Mouse (Mus musculus): ENCODE results near the gene Cdc123. TPM values are rescaled to one million over a fixed set of nuclear protein-coding genes. Genes with fewer than 3 reads are reported as not detected.

Cdc123 gene
- polyA plus RNA-seq, 1 experiment from 2014 or later: 170 TPM

DNA sequence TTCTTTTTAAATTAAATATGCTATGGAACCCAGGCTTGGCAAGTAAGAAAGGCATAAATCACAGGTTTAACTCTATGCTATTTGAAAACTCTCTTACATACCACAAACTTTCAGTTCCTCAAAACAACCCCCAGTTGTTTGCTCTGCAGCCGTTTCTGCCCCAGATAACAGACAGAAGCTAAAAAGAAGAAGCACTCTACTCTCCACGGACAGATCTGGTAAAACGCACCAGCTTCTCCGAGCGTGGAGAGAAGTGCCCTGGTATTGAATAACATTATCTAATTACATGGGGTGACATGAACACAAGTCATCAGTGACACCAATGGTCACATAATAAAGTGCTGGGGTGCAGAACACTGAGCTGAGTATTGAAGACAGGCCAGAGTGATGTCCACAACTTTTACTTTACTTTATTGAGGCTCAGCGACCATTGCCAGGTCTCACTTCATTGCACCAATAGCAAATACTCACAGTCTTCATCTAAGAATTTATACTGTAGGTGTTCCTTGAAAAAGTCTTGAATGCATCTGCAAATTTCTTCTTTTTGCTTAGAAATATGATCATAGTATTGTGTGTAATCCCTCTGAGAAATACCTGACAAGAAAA is 40.4 kb downstream of the Cdc123 start:
- Histone ChIP-seq H3K27ac (no peak overlapping the region), H3K27me3 (no peaks in the 10 kb centered on the region), H3K4me1 (replicated peaks) (peaks cover 17% of the 10 kb centered on the region), H3K4me2 (no peak overlapping the region), H3K4me3 (replicated peaks) (no peak overlapping the region), H3K9ac (no peak overlapping the region), H3K36me3 (peaks cover 60% of the 10 kb centered on the region), H3K9me3 (replicated peaks) (no peaks in the 10 kb centered on the region)
- ATAC-seq (ENCODE audit: low read depth): no peak
- WGBS (ENCODE audit: insufficient replicate concordance): 29% methylated on average over 6 of the region's 6 CpGs
- no peak for DNase-seq

DNA sequence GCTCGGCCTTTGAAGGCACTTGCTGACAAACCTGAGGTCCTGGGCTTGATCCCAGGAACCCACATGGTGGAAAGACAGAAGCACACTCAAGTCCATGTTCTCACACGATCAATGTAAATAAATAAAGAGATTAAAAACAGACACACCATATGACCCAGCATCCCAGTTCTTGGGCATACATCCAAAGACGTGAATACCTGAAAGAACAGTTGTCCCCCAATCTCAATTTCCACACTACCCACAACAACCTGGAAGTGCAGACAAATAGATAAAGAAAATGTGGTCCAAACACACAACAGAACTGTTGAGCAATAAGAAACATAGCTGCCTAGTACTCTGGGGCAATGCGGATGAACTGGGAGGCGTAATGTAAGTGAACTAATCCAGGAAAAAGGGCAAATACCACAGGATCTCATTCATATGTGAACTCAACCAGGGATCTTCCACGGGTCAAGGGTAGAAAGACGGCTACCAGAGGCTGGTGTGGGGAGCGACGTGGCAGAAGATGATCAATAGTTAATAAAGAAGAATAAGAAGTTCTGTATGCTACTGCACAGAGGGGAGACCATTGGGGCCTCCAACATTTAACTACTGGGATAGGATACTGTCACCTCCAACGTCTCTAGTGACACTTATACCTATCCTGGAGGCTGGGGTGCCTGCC is 42.9 kb downstream of the Cdc123 start:
- H3K4me3 ChIP-seq (replicated peaks): no peak overlapping the region
- H3K36me3 ChIP-seq: peaks cover 68% of the 10 kb centered on the region
- no peak for ATAC-seq (ENCODE audit: low read depth)
- H3K4me1 ChIP-seq (replicated peaks): peaks cover 21% of the 10 kb centered on the region
- no peaks in the 10 kb centered on the region for H3K9me3 ChIP-seq (replicated peaks)
- 62% methylated on average over 10 of the region's 10 CpGs for WGBS (ENCODE audit: insufficient replicate concordance)
- DNase-seq: no peak
- H3K4me2 ChIP-seq: peak overlapping the region; percentile 34
- H3K27ac ChIP-seq: peak overlapping the region; percentile 70
- no peaks in the 10 kb centered on the region for H3K27me3 ChIP-seq
- peak overlapping the region; percentile 52 for H3K9ac ChIP-seq

DNA sequence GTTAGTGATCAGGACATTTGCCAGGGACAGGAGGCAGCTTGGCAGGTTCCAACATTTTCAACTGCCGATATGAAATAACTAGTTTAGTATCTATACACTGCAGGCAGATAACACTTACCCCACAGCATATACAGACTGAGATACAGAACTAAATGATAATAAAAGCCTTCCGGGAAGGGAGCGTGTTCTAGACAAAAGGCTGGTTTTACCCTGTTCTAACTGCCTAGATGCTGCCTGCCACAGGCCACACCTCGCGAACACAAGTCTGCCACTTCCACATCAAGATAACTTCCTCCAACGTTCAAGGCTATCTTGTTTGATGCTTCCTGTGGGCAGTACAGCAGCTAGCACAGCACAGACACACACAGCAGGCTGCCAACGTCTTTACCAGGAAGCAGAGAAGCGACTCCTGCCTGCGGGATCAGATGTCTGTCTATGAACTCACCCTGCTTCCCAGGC is 43.8 kb downstream of the Cdc123 start:
- Histone ChIP-seq H3K9ac (peak overlapping the region; percentile 52), H3K4me2 (peak overlapping the region; percentile 34), H3K4me1 (replicated peaks) (peaks cover 21% of the 10 kb centered on the region), H3K4me3 (replicated peaks) (no peak overlapping the region), H3K9me3 (replicated peaks) (no peaks in the 10 kb centered on the region), H3K27ac (peak overlapping the region; percentile 70), H3K36me3 (peaks cover 75% of the 10 kb centered on the region), H3K27me3 (no peaks in the 10 kb centered on the region)
- DNase-seq (peak; percentile 39), ATAC-seq (ENCODE audit: low read depth) (peak; percentile 90)
- WGBS (ENCODE audit: insufficient replicate concordance): 20% methylated on average over 9 of the region's 9 CpGs

DNA sequence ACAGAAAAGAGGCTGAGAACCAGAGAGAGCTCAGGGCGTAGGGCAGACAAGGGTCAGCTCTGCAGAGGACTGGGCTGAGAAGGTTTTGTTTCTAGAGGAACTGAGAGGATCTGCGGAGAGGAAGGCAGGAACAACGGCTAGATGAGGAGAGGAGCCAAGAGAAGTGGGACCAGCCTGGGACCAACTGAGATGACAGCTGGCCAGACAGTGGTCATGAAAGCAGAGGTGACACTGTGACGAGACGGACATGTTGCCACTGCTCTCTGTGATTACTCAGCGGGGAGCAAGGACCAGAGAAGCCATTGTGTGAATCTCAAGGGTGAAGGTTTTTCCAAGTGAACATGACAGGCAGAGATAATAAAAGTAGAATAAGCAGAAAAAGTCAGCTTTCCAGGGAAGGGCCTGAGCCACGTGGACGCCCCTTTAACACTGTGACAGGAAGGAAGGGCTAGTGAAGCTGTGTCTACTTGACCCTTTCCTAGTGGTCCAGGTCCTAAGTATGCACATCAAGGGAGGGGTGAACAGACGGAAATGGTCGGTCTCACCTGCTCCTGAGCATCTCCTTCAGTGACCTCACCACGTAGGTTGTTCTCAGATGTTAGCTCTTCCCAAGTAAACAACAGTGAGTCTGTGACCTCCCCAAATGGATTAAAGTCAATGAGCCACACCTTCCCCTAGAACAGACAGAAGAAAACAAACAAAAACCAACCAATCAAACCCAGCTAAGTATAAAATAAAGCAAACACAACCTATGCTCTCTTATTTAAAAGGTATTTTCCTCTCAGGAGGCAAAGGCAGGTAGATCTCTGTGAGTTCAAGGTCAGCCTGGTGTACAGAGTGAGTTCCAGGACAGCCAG is 46.9 kb downstream of the Cdc123 start:
- H3K27me3 ChIP-seq: no peaks in the 10 kb centered on the region
- H3K4me3 ChIP-seq (replicated peaks): no peak overlapping the region
- ATAC-seq (ENCODE audit: low read depth) (no peak), DNase-seq (no peak)
- no peak overlapping the region for H3K4me2 ChIP-seq
- H3K9ac ChIP-seq: no peak overlapping the region
- H3K4me1 ChIP-seq (replicated peaks): peaks cover 21% of the 10 kb centered on the region
- WGBS (ENCODE audit: insufficient replicate concordance): 82% methylated on average over 11 of the region's 11 CpGs
- H3K27ac ChIP-seq: no peak overlapping the region
- peaks cover 87% of the 10 kb centered on the region for H3K36me3 ChIP-seq
- H3K9me3 ChIP-seq (replicated peaks): no peaks in the 10 kb centered on the region

DNA sequence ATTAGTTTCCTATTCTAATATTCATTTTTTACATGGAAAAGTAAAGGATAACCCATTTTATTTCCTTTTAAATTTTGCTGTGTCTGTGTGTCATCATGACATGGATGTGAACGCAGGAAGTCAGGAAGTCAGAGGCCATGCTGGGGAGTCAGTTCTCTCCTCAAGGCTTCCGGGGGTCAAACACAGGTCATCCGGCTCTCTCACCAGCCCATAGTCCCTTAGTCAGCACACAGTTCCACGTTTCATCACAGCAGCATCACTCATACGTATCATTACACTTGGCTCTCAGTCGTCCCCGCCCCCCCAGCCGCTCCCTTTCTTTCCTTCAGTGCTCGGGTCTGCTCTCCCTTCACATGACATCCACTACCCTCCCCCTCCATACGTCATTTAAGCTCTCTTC is 51.2 kb downstream of the Cdc123 start:
- Histone ChIP-seq H3K4me1 (replicated peaks) (peaks cover 2% of the 10 kb centered on the region; the same call in 1 of the 2 replicates), H3K4me2 (no peak overlapping the region), H3K27me3 (no peaks in the 10 kb centered on the region), H3K9ac (no peak overlapping the region), H3K27ac (no peak overlapping the region), H3K36me3 (peaks cover 57% of the 10 kb centered on the region), H3K9me3 (replicated peaks) (no peaks in the 10 kb centered on the region), H3K4me3 (replicated peaks) (no peak overlapping the region)
- WGBS (ENCODE audit: insufficient replicate concordance): 85% methylated on average over 10 of the region's 10 CpGs
- DNase-seq (no peak), ATAC-seq (ENCODE audit: low read depth) (no peak)

DNA sequence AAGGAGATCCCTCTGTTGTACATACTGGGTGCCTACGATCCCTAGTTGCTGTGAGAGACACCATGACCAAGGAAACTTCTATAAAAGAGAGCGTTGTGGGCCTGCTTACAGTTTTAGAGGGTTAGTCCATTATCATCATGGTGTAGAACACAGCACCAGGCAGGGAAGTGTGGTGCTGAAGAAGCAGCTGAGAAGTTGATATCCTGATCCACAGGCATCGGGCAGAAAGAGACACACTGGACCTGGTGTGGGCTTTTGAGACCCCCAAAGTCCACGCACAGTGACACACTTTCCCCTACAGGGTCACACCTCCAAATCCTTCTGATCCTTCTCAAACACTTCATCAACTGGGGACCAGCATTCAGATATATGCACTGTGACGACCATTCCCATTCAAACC is 52.9 kb downstream of the Cdc123 start:
- H3K27ac ChIP-seq: no peak overlapping the region
- H3K4me1 ChIP-seq (replicated peaks): no peaks in the 10 kb centered on the region
- no peak overlapping the region for H3K9ac ChIP-seq
- no peak overlapping the region for H3K4me2 ChIP-seq
- WGBS (ENCODE audit: insufficient replicate concordance): 76% methylated on average over 5 of the region's 5 CpGs
- DNase-seq: no peak
- H3K27me3 ChIP-seq: no peaks in the 10 kb centered on the region
- H3K4me3 ChIP-seq (replicated peaks): no peak overlapping the region
- H3K36me3 ChIP-seq: peaks cover 42% of the 10 kb centered on the region
- no peak for ATAC-seq (ENCODE audit: low read depth)
- H3K9me3 ChIP-seq (replicated peaks): no peaks in the 10 kb centered on the region

DNA sequence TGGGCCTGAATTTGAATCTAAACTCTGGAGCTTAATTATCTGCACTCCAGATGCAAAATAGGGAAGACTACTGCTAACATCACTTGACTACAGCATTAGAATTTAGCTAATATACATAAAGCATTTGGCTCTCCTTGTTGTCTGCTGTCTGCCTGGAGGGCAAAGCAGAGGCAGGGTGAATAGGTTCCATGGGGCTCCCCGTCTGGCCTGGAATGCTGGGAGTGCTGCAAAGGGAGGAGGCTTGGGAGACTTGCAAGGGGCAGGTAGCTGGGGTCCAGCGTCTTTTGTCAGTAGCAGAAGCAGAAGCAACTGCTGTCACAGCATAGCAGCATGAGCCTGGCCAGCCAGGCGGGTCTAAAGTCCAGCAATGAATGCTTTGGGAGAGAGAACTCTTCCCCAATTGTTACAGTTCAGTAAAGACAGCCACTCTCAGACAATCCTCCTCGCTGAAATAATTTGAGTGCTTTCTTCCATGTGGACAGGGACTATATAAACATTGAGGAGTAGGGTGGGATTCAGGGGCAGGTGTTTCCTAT is 55.3 kb downstream of the Cdc123 start:
- no peak overlapping the region for H3K27ac ChIP-seq
- no peak overlapping the region for H3K4me3 ChIP-seq (replicated peaks)
- H3K4me2 ChIP-seq: no peak overlapping the region
- H3K9me3 ChIP-seq (replicated peaks): no peaks in the 10 kb centered on the region
- peaks cover 18% of the 10 kb centered on the region for H3K36me3 ChIP-seq
- no peaks in the 10 kb centered on the region for H3K27me3 ChIP-seq
- WGBS (ENCODE audit: insufficient replicate concordance): 34% methylated on average over 4 of the region's 4 CpGs
- H3K9ac ChIP-seq: no peak overlapping the region
- no peak for ATAC-seq (ENCODE audit: low read depth)
- no peaks in the 10 kb centered on the region for H3K4me1 ChIP-seq (replicated peaks)
- DNase-seq: no peak

DNA sequence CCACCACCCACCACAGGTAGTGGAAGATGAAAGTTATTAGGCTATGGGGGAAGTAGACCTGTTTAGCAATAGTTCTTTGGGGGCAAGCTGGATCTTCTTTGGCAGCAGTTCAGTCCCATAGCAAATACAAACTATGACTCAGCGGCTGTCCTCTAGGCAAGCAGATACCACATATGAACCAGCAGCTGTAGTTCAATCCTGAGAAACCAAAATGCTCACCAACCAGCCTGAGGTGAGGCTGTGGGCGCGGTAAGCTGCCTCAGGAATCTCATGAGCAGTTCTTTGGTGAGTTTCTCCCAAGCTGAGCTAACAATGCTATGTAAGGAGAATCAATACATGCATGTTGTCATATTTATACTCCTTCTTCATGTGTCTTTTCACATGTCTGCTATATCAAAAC is 57.6 kb downstream of the Cdc123 start:
- WGBS (ENCODE audit: insufficient replicate concordance): 76% methylated on average over 3 of the region's 3 CpGs
- Histone ChIP-seq H3K4me3 (replicated peaks) (no peak overlapping the region), H3K27ac (no peak overlapping the region), H3K36me3 (no peaks in the 10 kb centered on the region), H3K27me3 (no peaks in the 10 kb centered on the region), H3K4me2 (no peak overlapping the region), H3K4me1 (replicated peaks) (no peaks in the 10 kb centered on the region), H3K9me3 (replicated peaks) (no peaks in the 10 kb centered on the region), H3K9ac (no peak overlapping the region)
- DNase-seq (no peak), ATAC-seq (ENCODE audit: low read depth) (no peak)

DNA sequence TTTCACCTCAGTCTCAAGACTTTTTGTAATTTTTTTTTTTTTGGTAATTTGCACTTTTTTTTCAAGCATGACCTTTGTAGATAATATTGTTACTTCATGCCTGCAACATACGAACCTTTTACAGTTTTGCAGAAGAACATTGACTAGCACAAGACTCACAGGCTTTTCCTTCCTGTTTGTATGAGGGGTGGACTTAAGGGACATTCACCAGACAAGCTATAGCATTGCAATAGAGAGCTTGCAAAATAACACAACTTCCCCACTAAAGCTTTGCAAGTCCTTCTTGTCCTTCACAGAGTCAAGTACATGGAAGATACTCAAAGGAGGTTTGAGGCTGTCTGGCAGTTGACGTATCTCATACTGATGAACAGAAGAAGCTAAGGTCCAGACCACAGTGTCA is 72.5 kb downstream of the Cdc123 start:
- Histone ChIP-seq H3K36me3 (no peaks in the 10 kb centered on the region), H3K4me1 (replicated peaks) (no peaks in the 10 kb centered on the region), H3K27me3 (no peaks in the 10 kb centered on the region), H3K4me3 (replicated peaks) (no peak overlapping the region), H3K27ac (no peak overlapping the region), H3K9ac (no peak overlapping the region), H3K4me2 (no peak overlapping the region), H3K9me3 (replicated peaks) (no peaks in the 10 kb centered on the region)
- ATAC-seq (ENCODE audit: low read depth) (no peak), DNase-seq (no peak)
- WGBS (ENCODE audit: insufficient replicate concordance): 38% methylated on average over 2 of the region's 2 CpGs

DNA sequence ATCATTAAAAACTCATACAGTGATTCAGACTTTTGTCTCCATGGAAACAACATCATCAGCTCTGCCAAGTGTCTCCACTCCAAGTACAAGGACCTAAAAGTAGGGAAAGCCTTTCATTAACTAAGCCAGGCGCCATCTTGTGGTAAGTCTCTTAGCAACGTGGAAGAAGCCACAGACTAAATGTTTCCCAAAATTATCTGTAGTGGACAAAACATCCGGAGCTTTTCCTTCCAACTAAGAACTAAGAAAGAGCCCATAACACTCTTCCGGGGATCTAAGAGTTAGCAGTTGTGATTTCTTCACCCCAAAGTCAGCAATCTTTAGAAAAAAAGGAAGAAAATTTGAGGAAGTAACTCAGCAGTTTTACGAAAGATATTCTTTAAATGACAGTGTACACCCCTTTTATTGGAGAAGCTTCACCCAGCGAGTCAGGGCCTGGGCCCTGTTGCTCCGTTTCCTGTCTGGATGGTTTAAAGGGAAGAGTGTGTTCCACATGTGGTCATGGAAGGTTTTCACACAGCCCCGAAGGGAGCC is 74.2 kb downstream of the Cdc123 start:
- no peaks in the 10 kb centered on the region for H3K36me3 ChIP-seq
- no peak for DNase-seq
- no peak for ATAC-seq (ENCODE audit: low read depth)
- no peak overlapping the region for H3K27ac ChIP-seq
- H3K27me3 ChIP-seq: no peaks in the 10 kb centered on the region
- H3K9ac ChIP-seq: no peak overlapping the region
- 13% methylated on average over 8 of the region's 8 CpGs for WGBS (ENCODE audit: insufficient replicate concordance)
- no peak overlapping the region for H3K4me2 ChIP-seq
- H3K4me3 ChIP-seq (replicated peaks): no peak overlapping the region
- H3K9me3 ChIP-seq (replicated peaks): no peaks in the 10 kb centered on the region
- H3K4me1 ChIP-seq (replicated peaks): no peaks in the 10 kb centered on the region

DNA sequence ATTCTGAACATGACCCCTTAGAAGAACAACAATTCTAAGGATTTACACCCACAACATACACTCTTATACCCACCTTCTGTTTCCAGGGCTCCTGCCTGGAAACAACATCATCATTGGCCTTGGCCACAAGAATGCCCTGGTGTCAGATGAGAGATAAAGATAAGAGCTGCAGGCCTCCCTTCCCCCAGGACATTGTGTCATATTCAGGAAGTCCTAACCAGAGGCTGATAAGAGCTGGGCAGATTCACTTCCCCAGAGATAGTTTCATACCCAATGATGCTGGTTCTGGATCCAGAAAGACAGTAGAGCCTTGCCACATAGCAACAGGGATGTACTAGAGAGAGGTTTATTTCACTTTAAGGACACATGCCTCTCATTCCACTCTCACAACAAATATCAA is 75.3 kb downstream of the Cdc123 start:
- H3K9ac ChIP-seq: no peak overlapping the region
- H3K9me3 ChIP-seq (replicated peaks): no peaks in the 10 kb centered on the region
- no peak overlapping the region for H3K27ac ChIP-seq
- ATAC-seq (ENCODE audit: low read depth) (no peak), DNase-seq (no peak)
- no peaks in the 10 kb centered on the region for H3K36me3 ChIP-seq
- H3K4me3 ChIP-seq (replicated peaks): no peak overlapping the region
- H3K27me3 ChIP-seq: no peaks in the 10 kb centered on the region
- no peak overlapping the region for H3K4me2 ChIP-seq
- H3K4me1 ChIP-seq (replicated peaks): no peaks in the 10 kb centered on the region
